Mouse (Mus musculus): ENCODE measurements around the gene Gm37240.

Gene Gm37240

DNA sequence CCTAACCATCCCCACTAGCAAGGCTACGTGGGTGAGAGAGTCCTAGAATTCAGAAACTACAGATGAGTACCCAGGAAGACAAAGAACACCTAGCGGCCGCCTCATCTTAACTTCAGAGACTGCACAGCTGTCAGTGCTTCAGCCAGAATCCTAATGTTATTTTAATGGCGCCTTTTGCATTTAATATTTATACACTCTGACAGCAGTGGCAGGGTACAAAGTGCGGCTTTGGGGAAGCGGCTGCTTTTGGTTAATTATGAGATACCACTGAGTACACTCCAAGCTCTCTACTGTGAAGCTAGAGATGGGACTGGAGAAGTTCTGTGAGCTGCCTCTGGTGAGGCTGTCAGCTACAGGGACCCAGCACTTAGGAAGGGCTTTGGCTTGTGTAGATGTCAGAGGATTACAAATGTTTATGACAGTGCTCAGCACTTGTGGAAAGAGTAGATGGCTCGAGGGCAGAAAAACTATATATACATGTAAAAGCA lies 241.8 kb downstream of the Gm37240 start:
- no peak for DNase-seq (ENCODE audit: inconsistent age in 2 of 2, low spot score in 1 of 2)

DNA sequence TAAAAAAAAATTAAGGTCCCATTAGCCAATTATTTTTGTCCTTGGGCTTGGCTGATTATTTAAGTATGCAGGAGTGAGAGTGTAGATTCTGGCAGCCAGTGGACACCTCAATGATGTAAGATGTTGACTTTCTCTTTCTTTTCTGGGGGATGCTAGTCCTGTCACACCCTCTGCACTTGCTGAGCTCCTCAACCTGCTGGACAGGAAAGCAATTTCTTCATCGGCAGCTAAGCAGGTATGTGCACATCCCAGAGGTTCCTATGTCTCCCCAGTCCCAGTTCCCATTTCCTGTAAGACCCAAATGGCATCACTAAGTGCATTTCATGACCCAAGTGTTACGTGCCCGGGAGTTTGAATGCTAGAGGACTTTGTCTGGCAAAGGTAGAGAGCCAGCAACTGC lies 242.5 kb downstream of the Gm37240 start:
- DNase-seq (ENCODE audit: inconsistent age in 2 of 2, low spot score in 1 of 2) = no peak

DNA sequence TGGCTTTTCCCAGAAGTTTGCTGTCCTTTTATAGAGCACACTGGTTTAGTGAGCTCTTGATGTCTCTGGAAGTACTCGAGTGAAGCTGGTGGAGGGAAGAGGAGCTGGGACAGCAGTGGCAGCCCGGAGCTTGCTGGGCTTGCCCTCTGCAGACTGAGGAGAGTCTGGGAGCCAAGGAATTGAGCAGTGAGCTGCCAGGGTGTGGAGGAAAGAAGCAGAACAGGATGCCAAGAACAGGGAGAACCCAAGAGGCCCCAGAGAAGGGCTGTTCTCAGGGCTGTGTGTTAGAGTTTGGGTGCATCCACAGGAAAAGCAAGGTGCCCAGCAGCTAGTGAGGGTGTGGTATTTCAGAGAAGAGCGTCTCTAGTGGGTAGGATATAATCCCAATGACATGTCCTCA lies 245.6 kb downstream of the Gm37240 start:
- DNase-seq (ENCODE audit: inconsistent age in 2 of 2, low spot score in 1 of 2) = no peak

DNA sequence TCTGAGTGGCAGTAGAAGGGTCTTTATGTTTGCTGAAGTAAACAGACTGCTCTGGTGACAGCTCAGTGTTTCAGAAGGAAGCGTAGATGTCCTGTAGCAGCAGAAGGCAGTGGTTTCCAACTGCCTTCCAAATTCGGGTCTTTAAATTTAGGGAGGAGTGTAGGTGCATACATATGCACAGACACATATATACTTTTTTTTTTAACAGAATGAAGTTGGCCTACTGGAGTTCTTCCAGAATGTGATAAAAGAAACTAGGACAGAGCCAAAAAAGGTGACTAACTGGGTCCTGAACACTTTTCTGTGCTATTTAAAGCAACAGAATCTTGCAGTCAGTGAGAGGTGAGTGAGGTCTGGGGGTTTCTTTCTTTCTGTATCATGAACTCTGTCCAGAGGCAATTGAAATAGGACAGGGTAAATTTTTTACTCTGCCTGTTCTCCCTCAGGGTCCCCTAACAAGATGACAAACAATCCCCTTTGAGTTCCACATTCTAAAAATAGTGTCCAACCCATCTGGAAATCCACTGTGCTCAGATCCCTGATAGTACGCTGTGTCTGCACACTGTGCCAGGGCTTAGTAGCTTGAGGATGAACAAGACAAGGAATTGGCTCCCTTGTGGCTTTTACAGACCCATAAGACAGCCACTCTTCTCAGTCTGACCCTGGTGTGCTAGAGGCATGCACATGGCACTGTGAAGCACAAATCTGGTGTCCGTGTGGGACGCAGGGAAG lies 250.4 kb downstream of the Gm37240 start:
- DNase-seq (ENCODE audit: inconsistent age in 2 of 2, low spot score in 1 of 2) = no peak

DNA sequence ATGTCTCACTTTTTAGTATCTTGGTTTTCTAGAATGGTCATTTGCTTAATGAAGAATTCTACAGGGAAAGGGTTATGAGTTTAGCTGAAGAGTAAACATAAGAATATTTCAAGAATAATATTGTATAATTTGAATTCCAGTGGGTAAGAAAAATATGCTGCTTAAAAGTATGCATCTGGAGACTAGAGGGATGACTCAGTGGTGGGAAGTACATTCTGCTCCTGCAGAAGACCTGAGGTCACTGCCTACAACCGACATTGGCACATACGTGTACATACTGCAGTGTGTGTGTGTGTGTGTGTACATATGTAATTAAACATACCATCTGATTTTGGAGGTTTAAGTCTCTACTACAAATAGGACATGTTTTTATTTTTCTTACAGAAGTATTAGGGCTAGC lies 251.7 kb downstream of the Gm37240 start:
- DNase-seq (ENCODE audit: inconsistent age in 2 of 2, low spot score in 1 of 2) = no peak

DNA sequence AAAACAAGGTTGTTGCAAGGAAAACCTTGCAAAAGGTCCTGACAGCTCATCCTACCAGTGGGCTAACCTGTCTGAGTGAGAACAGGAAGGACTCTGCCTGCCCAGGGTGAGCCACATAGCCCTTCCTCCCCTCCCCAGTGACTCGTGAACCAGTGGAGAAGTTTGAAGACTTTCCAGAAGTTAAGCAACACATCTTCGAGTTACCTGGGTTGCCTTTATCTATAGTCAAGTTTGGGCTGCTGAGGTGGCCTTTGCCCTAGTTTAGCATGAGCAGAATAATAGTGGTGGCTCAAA lies 252.2 kb downstream of the Gm37240 start:
- no peak for DNase-seq (ENCODE audit: inconsistent age in 2 of 2, low spot score in 1 of 2)

DNA sequence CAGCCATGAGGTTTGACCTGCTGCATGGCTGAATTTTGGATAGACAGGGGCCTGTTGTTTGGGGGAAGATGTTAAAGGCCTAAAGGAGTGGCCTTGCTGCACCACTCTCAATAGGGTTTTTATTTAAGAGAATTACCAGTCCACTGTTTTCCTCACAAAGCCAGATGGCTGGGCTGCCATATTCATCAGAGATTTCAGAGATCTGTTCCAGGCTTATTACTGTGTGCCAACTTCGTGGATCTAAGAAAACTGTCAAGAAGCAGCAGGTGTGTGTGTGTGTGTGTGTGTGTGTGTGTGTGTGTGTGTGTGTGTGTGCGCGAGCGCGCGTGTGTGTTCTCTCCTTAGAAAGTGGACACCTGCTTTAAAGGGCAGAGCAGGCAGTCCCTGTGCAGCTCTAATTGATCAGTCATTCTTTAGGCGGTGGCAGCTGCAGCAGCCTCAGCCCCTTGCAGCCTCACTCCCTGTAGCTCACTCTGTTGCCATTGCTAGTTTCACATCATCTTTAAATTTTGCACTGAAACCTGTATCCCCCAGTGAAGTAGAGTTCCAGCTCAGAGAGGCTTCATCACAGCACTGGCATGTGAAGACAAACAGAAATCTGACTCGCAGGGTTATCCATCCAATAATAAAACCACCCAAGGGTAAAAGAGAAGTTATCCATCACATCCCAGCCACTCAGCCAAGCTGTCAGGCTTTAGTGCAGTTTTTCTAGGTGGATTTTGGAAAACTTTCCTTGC lies 252.8 kb downstream of the Gm37240 start:
- DNase-seq (ENCODE audit: inconsistent age in 2 of 2, low spot score in 1 of 2) = no peak

DNA sequence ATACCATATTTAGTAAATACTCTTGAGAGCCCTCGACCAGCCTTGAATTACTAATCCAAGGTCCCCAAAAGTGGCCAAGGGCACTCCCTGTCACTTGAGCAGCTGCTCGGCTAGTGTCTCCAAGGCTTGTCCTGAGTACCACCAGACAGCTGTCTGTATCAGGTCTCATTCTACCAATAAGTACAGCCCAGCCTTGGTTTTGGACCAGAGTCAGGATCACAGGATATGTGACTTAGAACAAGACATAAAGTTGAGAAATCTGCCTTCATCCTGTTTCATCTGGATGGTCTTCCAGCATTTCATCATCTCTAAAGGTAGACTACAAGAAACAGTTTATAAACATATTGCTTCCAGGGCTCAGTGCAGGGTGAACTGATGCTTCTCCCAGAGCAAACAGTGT lies 253.6 kb downstream of the Gm37240 start:
- no peak for DNase-seq (ENCODE audit: inconsistent age in 2 of 2, low spot score in 1 of 2)

DNA sequence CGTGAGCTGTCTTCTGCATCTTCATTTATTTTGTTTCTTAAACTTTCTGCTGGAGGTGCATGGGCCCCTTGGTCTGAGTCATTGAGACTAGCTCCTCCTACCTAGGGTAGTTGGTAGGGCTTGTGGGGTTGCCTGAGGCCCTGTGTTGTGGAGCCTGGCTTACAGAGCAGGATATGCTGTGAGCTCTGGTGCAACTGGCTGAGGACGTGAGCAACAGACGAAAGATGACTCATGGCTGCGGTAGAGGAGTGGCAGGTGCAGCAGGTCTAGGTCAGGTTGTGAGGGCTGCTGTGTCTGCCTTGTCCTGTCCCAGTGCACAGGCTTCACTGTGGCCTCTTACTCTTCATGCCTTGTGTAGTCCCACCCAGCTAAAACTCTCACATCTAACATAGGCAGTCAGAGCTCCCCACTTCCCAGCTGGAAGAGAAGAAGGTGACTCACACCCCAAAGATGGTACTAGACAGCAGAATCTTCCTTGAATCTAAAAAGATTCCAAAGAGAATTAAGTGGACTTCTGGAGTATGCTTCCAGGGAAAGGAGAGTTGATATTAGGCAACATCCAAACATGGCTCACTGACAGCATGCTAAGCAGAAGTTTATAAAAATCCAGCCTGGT lies 257.3 kb downstream of the Gm37240 start:
- peak in 1 of 2 experiments; percentile 41 for DNase-seq (ENCODE audit: inconsistent age in 2 of 2, low spot score in 1 of 2)

DNA sequence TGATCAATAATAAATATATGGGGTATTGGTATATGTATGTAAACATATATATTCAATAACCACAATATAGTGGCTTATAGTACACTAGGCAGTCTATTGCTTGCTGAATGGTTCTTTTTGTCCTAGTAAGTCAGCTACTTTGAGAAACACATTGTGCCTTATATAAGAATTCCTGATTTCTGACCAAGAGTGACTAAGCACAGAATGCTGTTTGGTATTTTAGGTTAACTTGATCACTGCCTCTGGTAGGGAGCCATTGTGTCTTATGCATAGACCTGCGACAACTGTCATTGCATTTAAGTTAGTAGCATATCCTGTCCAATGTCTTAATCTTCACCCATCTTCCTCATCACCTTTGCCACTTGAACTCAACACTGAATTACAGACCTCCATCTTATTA lies 267.6 kb downstream of the Gm37240 start:
- no peak for DNase-seq (ENCODE audit: inconsistent age in 2 of 2, low spot score in 1 of 2)

DNA sequence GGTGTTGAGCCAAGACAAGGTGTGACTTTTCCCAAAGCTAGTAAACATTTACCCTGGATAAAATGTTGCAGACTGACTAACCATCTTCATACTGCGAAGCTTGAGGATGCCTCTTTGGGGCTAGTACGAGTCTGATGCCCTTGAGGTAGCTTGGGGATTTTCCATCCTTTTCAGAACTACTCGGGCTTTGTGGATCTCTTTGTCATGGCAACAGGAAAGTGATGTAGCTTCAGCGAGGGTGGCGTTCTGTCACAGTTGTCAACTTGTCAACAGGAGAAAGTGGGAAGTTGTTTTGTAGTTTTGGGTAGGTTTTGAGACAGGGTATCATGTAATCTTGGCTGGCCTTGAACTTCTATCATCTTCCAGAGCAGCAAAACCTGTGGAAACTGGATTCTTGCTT lies 268.0 kb downstream of the Gm37240 start:
- no peak for DNase-seq (ENCODE audit: inconsistent age in 2 of 2, low spot score in 1 of 2)

DNA sequence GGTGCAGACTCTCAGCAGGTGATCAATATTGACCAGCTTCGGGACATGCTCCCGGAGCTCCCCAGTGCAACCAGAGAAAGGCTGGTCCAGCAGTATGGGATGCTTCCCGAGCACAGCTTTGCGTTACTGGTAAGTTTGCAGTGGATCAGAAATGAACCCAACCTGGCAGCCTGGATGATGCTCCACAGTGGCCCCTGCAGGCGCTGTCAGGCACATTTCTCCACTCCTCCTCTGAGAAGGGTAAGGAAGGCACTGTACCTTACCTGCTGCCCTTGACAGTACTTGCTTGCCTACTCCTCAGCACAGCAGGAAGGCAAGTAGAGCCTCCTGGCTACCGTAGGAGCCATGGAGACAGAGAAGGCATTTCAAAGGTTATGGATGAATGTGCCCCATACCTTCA lies 268.4 kb downstream of the Gm37240 start:
- DNase-seq (ENCODE audit: inconsistent age in 2 of 2, low spot score in 1 of 2) = no peak

DNA sequence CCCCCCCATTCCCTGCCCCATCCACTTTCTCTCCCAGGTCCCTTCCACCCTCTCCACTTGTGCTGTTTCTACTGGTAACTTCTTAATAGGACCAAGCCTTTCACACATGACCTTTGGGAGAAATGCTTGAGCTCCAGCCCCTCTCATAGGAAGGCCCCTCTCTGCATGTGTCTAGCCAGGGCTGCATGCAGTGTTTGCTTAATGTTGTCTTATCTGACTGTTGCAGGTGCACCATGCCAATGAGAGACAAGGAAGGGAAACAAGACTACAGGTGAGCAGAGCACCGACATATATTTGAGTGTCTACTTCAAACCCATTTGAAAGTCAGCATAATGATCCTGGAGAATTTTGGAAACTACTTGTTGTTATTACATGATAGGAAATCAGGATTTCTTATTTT lies 270.9 kb downstream of the Gm37240 start:
- DNase-seq (ENCODE audit: inconsistent age in 2 of 2, low spot score in 1 of 2) = no peak

DNA sequence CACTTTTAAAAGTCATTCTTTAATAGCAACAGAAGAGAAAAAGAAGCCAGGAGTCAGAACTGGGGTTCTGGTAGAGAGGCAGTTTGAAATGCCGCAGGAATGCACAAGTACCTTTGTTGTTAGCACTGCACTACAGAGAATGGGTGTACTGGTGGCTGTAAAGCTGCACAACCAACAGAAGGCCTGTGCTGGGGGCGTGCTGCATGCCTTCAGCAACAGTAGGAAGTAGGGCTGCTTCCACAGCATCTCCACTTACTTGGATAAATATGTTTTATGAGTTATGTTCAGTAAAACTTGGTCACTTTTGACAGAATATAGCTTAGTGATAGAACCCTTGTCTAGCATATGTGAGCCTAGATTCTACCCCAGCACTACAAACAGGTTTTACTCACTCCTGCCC lies 279.6 kb downstream of the Gm37240 start:
- no peak for DNase-seq (ENCODE audit: inconsistent age in 2 of 2, low spot score in 1 of 2)

DNA sequence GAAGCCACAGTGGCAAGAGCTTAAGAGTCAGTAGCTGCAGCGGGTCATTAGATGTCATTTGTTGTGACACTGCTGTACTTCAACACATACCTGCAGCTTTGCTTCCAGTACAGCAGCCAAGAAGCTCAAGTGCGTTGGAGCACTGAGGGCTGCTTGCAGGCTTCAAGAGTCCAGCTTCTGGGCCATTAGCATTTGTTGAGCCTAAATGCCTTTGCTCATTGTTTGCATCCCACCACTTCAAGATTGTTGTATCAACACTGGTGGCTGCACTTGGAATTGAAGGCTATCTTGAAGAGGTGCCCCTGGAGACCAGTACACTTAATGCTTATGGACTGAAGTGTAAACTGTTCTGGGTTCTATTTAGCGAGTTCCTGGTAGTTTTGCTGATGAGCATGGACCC lies 280.4 kb downstream of the Gm37240 start:
- no peak for DNase-seq (ENCODE audit: inconsistent age in 2 of 2, low spot score in 1 of 2)

DNA sequence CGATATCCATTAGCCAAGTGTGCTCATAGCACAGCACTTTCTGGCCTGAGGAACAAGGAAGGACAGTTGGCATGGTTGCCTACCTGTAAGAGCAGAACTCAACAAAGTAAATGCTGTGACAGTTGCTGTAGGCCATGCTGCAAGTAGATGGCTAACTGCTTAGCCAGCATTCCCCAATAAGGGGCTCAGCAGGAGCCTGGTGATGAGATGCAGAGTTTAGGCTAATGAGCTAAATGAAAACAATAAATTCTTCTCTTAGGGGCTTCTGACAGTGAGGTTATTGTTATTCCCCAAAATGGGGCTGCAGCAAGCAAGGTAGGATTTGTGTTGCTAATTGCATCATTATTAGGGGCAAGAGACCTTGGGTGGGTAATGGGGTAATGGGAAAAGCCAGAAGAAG lies 283.5 kb downstream of the Gm37240 start:
- DNase-seq (ENCODE audit: inconsistent age in 2 of 2, low spot score in 1 of 2) = no peak

DNA sequence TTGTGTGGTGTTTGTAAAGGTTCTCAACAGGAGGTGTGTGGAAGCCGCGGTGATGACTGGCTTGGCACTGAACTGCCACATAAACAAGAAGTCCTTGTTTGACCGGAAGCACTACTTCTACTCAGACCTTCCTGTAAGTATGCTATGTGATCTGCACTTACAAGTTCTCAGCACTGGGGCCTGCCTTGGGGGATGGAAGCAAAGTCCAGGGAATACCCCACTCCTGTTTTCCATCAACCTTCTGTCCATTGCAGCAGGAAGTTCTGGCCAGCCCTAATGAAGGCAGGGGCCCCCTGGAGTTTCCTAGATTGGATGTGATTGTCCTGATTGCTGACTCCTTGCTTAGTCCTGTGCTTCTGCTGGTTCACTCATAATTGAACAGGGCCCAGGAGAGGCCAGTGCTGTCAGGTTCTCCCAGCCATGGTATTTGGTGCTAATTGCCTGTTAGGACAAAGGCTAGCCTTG lies 285.4 kb downstream of the Gm37240 start:
- no peak for DNase-seq (ENCODE audit: inconsistent age in 2 of 2, low spot score in 1 of 2)

DNA sequence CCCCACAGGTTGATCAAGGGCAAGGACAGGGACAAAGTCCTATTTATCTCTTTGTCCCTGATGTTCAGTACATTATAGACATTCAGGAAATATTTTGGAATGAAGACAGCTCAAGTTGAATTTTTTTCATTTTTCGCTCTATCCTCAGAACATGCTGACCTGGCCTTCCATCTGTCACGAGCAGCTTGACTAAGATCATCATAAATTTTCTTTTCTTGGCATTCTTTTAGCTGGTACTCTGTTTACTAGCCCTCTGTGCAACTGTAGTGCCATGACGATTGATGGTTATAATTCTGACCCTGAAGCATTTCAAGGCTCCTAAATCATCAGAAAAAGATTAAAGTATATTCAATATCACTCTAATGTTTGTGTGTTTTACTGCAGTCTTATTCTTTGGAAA lies 287.8 kb downstream of the Gm37240 start:
- peak; percentile 21 to 80 for DNase-seq (ENCODE audit: inconsistent age in 2 of 2, low spot score in 1 of 2)

DNA sequence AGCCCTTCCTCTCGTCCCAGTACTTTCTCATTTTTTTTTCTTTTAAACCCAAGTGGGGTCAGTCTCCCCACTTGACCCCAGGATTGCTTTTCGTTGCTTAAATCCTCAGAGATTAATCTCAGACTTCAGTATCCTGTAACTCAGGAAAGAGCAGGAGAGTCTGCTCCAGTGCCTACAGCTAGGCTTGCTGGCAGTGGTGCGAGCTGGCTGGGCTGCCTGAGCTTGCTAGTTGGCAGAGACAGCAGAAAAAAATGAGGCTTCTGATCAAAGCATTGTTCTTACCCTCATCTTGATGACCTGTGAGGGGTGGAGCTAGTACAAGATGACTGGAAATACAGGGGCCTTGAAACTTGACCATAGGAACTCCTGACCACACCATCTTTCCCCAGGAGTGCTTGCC lies 292.9 kb downstream of the Gm37240 start:
- DNase-seq (ENCODE audit: inconsistent age in 2 of 2, low spot score in 1 of 2) = no peak

DNA sequence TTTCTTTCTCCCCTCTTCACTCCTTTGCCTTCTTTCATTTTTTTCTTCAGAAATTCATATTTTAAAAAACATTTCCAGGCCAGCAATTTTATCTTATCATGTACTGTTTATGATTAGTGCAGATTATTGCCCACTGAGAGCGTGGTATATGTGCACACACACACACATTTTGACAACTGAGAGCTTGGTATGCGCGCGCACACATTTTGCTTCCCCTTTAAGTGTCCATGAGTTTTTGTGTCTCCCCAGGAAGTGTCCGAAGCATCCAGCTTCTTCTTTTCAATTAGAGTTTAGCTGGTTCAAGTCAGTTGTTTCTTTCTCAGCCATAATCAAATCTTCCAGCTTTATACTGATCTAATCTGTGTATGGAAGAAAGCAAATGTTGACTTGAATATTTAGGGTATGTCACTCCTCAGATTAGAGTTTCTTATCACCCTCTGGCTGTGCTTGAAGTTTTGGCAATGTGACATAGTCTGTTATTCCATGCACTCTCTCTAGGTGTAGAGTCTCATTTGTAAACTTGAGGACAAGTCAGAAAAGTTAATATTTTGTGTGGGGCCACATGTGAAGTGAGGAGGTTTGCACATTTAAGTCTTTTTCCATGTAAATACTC lies 294.6 kb downstream of the Gm37240 start:
- DNase-seq (ENCODE audit: inconsistent age in 2 of 2, low spot score in 1 of 2) = no peak

DNA sequence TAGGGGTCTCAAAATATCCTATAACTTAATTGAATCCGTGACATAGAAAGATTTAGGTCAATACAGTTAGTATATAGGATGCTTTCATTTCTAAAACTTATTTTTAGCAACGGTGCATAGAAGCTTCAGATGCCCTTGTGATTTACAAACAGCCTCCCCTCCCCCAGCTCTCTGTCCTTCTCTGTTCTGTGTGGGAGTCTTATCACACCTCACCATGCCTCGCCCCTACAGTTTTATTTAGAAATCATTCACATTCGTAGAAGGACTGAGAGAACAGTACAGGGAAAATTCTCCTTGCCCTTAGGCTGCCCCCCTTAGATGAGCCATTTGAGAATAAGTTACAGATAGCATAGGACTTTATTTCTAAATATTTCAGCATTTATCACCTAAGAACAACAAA lies 295.3 kb downstream of the Gm37240 start:
- peak in 1 of 2 experiments; percentile 23 for DNase-seq (ENCODE audit: inconsistent age in 2 of 2, low spot score in 1 of 2)

Measured in adrenal gland, adult (tissue).